Mouse (Mus musculus): ENCODE data around the gene Igfbp2. TPM values are rescaled to one million over a fixed set of nuclear protein-coding genes. Genes with fewer than 3 reads are reported as not detected.
A peak's percentile ranks its signal among the peaks of the same experiment; 100 is the strongest.

The Igfbp2 gene
- polyA plus RNA-seq, 1 experiment from 2014 or later = 446 TPM

GRCm38 (mm10) chr1:72853759-72854158 lies 29.5 kb downstream of the Igfbp2 start:
- DNase-seq (ENCODE audit: low spot score) = no peak
- Histone ChIP-seq H3K9ac (ENCODE audit: low read depth, low read length) (no peak overlapping the region), H3K4me3 (ENCODE audit: low read depth, low read length) (no peak overlapping the region), H3K4me1 (ENCODE audit: control insufficient read depth, insufficient read depth, low read length) (no peaks in the 10 kb centered on the region), H3K27me3 (replicated peaks; ENCODE audit: control insufficient read depth, insufficient read depth, low read length) (no peaks in the 10 kb centered on the region), H3K4me2 (ENCODE audit: low read depth, low read length) (no peak overlapping the region), H3K27ac (replicated peaks; ENCODE audit: low read depth, low read length) (no peak overlapping the region), H3K9me3 (ENCODE audit: control insufficient read depth, low read length) (no peaks in the 10 kb centered on the region), H3K36me3 (ENCODE audit: control insufficient read depth, insufficient read depth, low read length) (peaks cover 39% of the 10 kb centered on the region)
- ATAC-seq (ENCODE audit: low read depth) = no peak
- WGBS = 63% methylated on average over 1 of the region's 1 CpGs

- Histone ChIP-seq H3K36me3 (ENCODE audit: control insufficient read depth, insufficient read depth, low read length) (peaks cover 45% of the 10 kb centered on the region), H3K4me1 (ENCODE audit: control insufficient read depth, insufficient read depth, low read length) (no peaks in the 10 kb centered on the region), H3K9ac (ENCODE audit: low read depth, low read length) (no peak overlapping the region), H3K27ac (replicated peaks; ENCODE audit: low read depth, low read length) (no peak overlapping the region), H3K4me2 (ENCODE audit: low read depth, low read length) (no peak overlapping the region), H3K9me3 (ENCODE audit: control insufficient read depth, low read length) (no peaks in the 10 kb centered on the region), H3K4me3 (ENCODE audit: low read depth, low read length) (no peak overlapping the region), H3K27me3 (replicated peaks; ENCODE audit: control insufficient read depth, insufficient read depth, low read length) (no peaks in the 10 kb centered on the region)
- 43% methylated on average over 10 of the region's 10 CpGs for WGBS
- peak; percentile 37 for ATAC-seq (ENCODE audit: low read depth)
- DNase-seq (ENCODE audit: low spot score) = peak; percentile 70
These were observed 30.3 kb downstream of the Igfbp2 start for GRCm38 (mm10) chr1:72854337-72855237.

GRCm38 (mm10) chr1:72855729-72856128 lies 31.4 kb downstream of the Igfbp2 start:
- Histone ChIP-seq H3K4me1 (ENCODE audit: control insufficient read depth, insufficient read depth, low read length) (no peaks in the 10 kb centered on the region), H3K9ac (ENCODE audit: low read depth, low read length) (no peak overlapping the region), H3K4me3 (ENCODE audit: low read depth, low read length) (no peak overlapping the region), H3K4me2 (ENCODE audit: low read depth, low read length) (no peak overlapping the region), H3K27ac (replicated peaks; ENCODE audit: low read depth, low read length) (no peak overlapping the region), H3K9me3 (ENCODE audit: control insufficient read depth, low read length) (no peaks in the 10 kb centered on the region), H3K36me3 (ENCODE audit: control insufficient read depth, insufficient read depth, low read length) (peaks cover 46% of the 10 kb centered on the region), H3K27me3 (replicated peaks; ENCODE audit: control insufficient read depth, insufficient read depth, low read length) (no peaks in the 10 kb centered on the region)
- WGBS = 82% methylated on average over 10 of the region's 10 CpGs
- ATAC-seq (ENCODE audit: low read depth) (no peak), DNase-seq (ENCODE audit: low spot score) (no peak)

GRCm38 (mm10) chr1:72856209-72856909 lies 32.1 kb downstream of the Igfbp2 start:
- ATAC-seq (ENCODE audit: low read depth) (peak; percentile 35), DNase-seq (ENCODE audit: low spot score) (no peak)
- H3K4me1 ChIP-seq (ENCODE audit: control insufficient read depth, insufficient read depth, low read length) = no peaks in the 10 kb centered on the region
- no peaks in the 10 kb centered on the region for H3K9me3 ChIP-seq (ENCODE audit: control insufficient read depth, low read length)
- no peaks in the 10 kb centered on the region for H3K27me3 ChIP-seq (replicated peaks; ENCODE audit: control insufficient read depth, insufficient read depth, low read length)
- no peak overlapping the region for H3K9ac ChIP-seq (ENCODE audit: low read depth, low read length)
- 74% methylated on average over 19 of the region's 19 CpGs for WGBS
- H3K27ac ChIP-seq (replicated peaks; ENCODE audit: low read depth, low read length) = no peak overlapping the region
- no peak overlapping the region for H3K4me2 ChIP-seq (ENCODE audit: low read depth, low read length)
- H3K36me3 ChIP-seq (ENCODE audit: control insufficient read depth, insufficient read depth, low read length) = peaks cover 49% of the 10 kb centered on the region
- no peak overlapping the region for H3K4me3 ChIP-seq (ENCODE audit: low read depth, low read length)

GRCm38 (mm10) chr1:72857142-72857541 lies 32.8 kb downstream of the Igfbp2 start:
- Histone ChIP-seq H3K9ac (ENCODE audit: low read depth, low read length) (no peak overlapping the region), H3K4me2 (ENCODE audit: low read depth, low read length) (no peak overlapping the region), H3K9me3 (ENCODE audit: control insufficient read depth, low read length) (no peaks in the 10 kb centered on the region), H3K27ac (replicated peaks; ENCODE audit: low read depth, low read length) (no peak overlapping the region), H3K36me3 (ENCODE audit: control insufficient read depth, insufficient read depth, low read length) (peaks cover 49% of the 10 kb centered on the region), H3K27me3 (replicated peaks; ENCODE audit: control insufficient read depth, insufficient read depth, low read length) (no peaks in the 10 kb centered on the region), H3K4me1 (ENCODE audit: control insufficient read depth, insufficient read depth, low read length) (no peaks in the 10 kb centered on the region), H3K4me3 (ENCODE audit: low read depth, low read length) (no peak overlapping the region)
- 79% methylated on average over 7 of the region's 7 CpGs for WGBS
- ATAC-seq (ENCODE audit: low read depth) (peak; percentile 20; the same call in 1 of the 2 replicates), DNase-seq (ENCODE audit: low spot score) (no peak)

GRCm38 (mm10) chr1:72857631-72858030 lies 33.3 kb downstream of the Igfbp2 start:
- Histone ChIP-seq H3K9ac (ENCODE audit: low read depth, low read length) (no peak overlapping the region), H3K4me3 (ENCODE audit: low read depth, low read length) (no peak overlapping the region), H3K36me3 (ENCODE audit: control insufficient read depth, insufficient read depth, low read length) (peaks cover 50% of the 10 kb centered on the region), H3K27ac (replicated peaks; ENCODE audit: low read depth, low read length) (no peak overlapping the region), H3K4me2 (ENCODE audit: low read depth, low read length) (no peak overlapping the region), H3K4me1 (ENCODE audit: control insufficient read depth, insufficient read depth, low read length) (no peaks in the 10 kb centered on the region), H3K27me3 (replicated peaks; ENCODE audit: control insufficient read depth, insufficient read depth, low read length) (no peaks in the 10 kb centered on the region), H3K9me3 (ENCODE audit: control insufficient read depth, low read length) (no peaks in the 10 kb centered on the region)
- ATAC-seq (ENCODE audit: low read depth) (no peak), DNase-seq (ENCODE audit: low spot score) (no peak)
- 75% methylated on average over 5 of the region's 5 CpGs for WGBS

GRCm38 (mm10) chr1:72858286-72858685 lies 34.0 kb downstream of the Igfbp2 start:
- no peak overlapping the region for H3K4me3 ChIP-seq (ENCODE audit: low read depth, low read length)
- no peaks in the 10 kb centered on the region for H3K27me3 ChIP-seq (replicated peaks; ENCODE audit: control insufficient read depth, insufficient read depth, low read length)
- WGBS = 86% methylated on average over 9 of the region's 9 CpGs
- H3K4me1 ChIP-seq (ENCODE audit: control insufficient read depth, insufficient read depth, low read length) = no peaks in the 10 kb centered on the region
- ATAC-seq (ENCODE audit: low read depth) (no peak), DNase-seq (ENCODE audit: low spot score) (no peak)
- H3K9me3 ChIP-seq (ENCODE audit: control insufficient read depth, low read length) = no peaks in the 10 kb centered on the region
- H3K9ac ChIP-seq (ENCODE audit: low read depth, low read length) = no peak overlapping the region
- no peak overlapping the region for H3K27ac ChIP-seq (replicated peaks; ENCODE audit: low read depth, low read length)
- no peak overlapping the region for H3K4me2 ChIP-seq (ENCODE audit: low read depth, low read length)
- H3K36me3 ChIP-seq (ENCODE audit: control insufficient read depth, insufficient read depth, low read length) = peaks cover 56% of the 10 kb centered on the region

GRCm38 (mm10) chr1:72858874-72859273 lies 34.6 kb downstream of the Igfbp2 start:
- no peak overlapping the region for H3K4me3 ChIP-seq (ENCODE audit: low read depth, low read length)
- H3K27me3 ChIP-seq (replicated peaks; ENCODE audit: control insufficient read depth, insufficient read depth, low read length) = no peaks in the 10 kb centered on the region
- H3K9ac ChIP-seq (ENCODE audit: low read depth, low read length) = no peak overlapping the region
- no peaks in the 10 kb centered on the region for H3K4me1 ChIP-seq (ENCODE audit: control insufficient read depth, insufficient read depth, low read length)
- H3K27ac ChIP-seq (replicated peaks; ENCODE audit: low read depth, low read length) = no peak overlapping the region
- DNase-seq (ENCODE audit: low spot score) (peak; percentile 22), ATAC-seq (ENCODE audit: low read depth) (no peak)
- H3K4me2 ChIP-seq (ENCODE audit: low read depth, low read length) = no peak overlapping the region
- peaks cover 62% of the 10 kb centered on the region for H3K36me3 ChIP-seq (ENCODE audit: control insufficient read depth, insufficient read depth, low read length)
- 69% methylated on average over 5 of the region's 5 CpGs for WGBS
- no peaks in the 10 kb centered on the region for H3K9me3 ChIP-seq (ENCODE audit: control insufficient read depth, low read length)

Measured in embryonic facial prominence, embryonic 14.5 days (tissue).